Mouse (Mus musculus): ENCODE results near the gene Vmn1r46.
"Not testable (repeated sequence)": the region's sequence is repeated elsewhere in the genome, so short reads cannot be mapped to it uniquely, and the experiment has no call there.

DNA sequence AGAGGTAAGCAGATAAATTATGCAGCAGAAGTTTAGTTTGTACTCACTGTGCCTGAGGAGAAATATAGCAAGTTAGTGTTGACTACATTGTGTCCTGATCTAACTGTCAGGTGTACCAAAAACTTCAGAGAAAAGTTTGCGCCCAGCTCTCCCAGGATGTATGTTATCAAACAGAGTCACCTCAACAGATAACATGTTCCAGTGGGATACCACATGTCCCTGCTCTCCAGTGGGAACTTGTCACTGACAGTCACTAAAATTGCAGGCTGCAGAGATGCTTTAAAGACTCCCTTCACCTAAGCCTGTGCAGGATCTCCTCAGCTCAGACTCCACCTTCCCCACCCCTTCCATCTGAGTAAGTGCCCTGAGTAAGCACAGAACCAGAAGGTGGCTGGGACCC, 46.7 kb downstream of the Vmn1r46 start, which contains the start of gene Vmn1r47:
- not testable (repeated sequence) for TF ChIP-seq POLR2A (IDR thresholded peaks at IDR 0.05; ENCODE audit: control insufficient read depth, low read depth, low read length); CTCF (IDR thresholded peaks at IDR 0.05; ENCODE audit: control insufficient read depth, insufficient read depth, insufficient replicate concordance, low read depth, low read length)

Data from testis, adult 2 months (tissue).